ENCODE assay signal across 12 mouse cellular contexts in genomic region chr9:101613471-101613870, GRCm38 (mm10).
DNase-seq lines count a peak whose midpoint lies in the region; ATAC-seq and TF ChIP-seq lines count a peak whose summit lies in the region.
"Had no signal": no experiment of that assay in that cellular context is flagged by ENCODE, and none has a peak within 500 bp of the region (broad histone marks: within the 10 kb centered on the region; RNA-seq: fewer than 3 reads in every experiment).

No protein-coding gene starts in this region.

- H3K4me3 ChIP-seq in heart, adult 2 months, result no peak overlapping the region
- H3K4me3 ChIP-seq in heart, embryonic 12.5 days, result no peak overlapping the region
- H3K4me3 ChIP-seq in stomach, embryonic 14.5 days (ENCODE audit: low read depth, low read length), result no peak overlapping the region
- no peak overlapping the region for H3K4me3 ChIP-seq in stomach, postnatal 0 days (ENCODE audit: low read depth, low read length)
- H3K4me3 ChIP-seq: liver, embryonic 13.5 days; neural tube, embryonic 13.5 days; stomach, embryonic 15.5 days had no signal

- no peak overlapping the region for H3K9ac ChIP-seq in heart, adult 2 months (ENCODE audit: low read depth, low read length)
- no peak overlapping the region for H3K9ac ChIP-seq in heart, embryonic 12.5 days
- no peak overlapping the region for H3K9ac ChIP-seq in stomach, embryonic 14.5 days (replicated peaks; ENCODE audit: low read depth, low read length)
- no peak overlapping the region for H3K9ac ChIP-seq in stomach, postnatal 0 days (ENCODE audit: low read length)
- H3K9ac ChIP-seq: liver, embryonic 13.5 days; neural tube, embryonic 13.5 days; stomach, embryonic 15.5 days had no signal

- no peak overlapping the region for H3K27ac ChIP-seq in heart, adult 2 months
- H3K27ac ChIP-seq in heart, embryonic 12.5 days (ENCODE audit: poor library complexity, severe bottlenecking), result no peak overlapping the region
- H3K27ac ChIP-seq in stomach, embryonic 14.5 days (ENCODE audit: low read length), result peak overlapping the region; percentile 41; the same call in 1 of the 2 replicates
- H3K27ac ChIP-seq in stomach, postnatal 0 days (replicated peaks), result no peak overlapping the region
- H3K27ac ChIP-seq: liver, embryonic 13.5 days; neural tube, embryonic 13.5 days; stomach, embryonic 15.5 days had no signal

- TF ChIP-seq EP300 in heart, adult 2 months (IDR thresholded peaks at IDR 0.05; ENCODE audit: insufficient read depth, low read depth, low read length), result no peak
- TF ChIP-seq EP300 in stomach, postnatal 0 days (optimal IDR thresholded peaks at IDR 0.05), result no peak

- DNase-seq in heart, adult 2 months, result peak; percentile 13 to 31
- DNase-seq in stomach, postnatal 0 days (ENCODE audit: low spot score), result no peak
- DNase-seq in heart, postnatal 14 days, result peak; percentile 27 to 53
- no peak for DNase-seq in thymus, postnatal 14 days
- DNase-seq in urinary bladder, postnatal 10 days (ENCODE audit: low spot score), result no peak
- DNase-seq: liver, embryonic 13.5 days; right cerebral cortex, adult 18-20 months had no signal

- 56% methylated on average over 2 of the region's 2 CpGs for WGBS in heart, adult 2 months
- WGBS in heart, embryonic 12.5 days, result 40% methylated on average over 2 of the region's 2 CpGs
- 56% methylated on average over 2 of the region's 2 CpGs for WGBS in stomach, embryonic 14.5 days
- 57% methylated on average over 2 of the region's 2 CpGs for WGBS in stomach, postnatal 0 days

- H3K27me3 ChIP-seq in heart, adult 2 months (ENCODE audit: control insufficient read depth, insufficient read depth, low read length), result no peaks in the 10 kb centered on the region
- H3K27me3 ChIP-seq in heart, embryonic 12.5 days (replicated peaks), result peaks cover 4% of the 10 kb centered on the region; the same call in 1 of the 2 replicates
- H3K27me3 ChIP-seq in stomach, embryonic 14.5 days (ENCODE audit: control insufficient read depth, insufficient read depth, low read length), result no peaks in the 10 kb centered on the region
- H3K27me3 ChIP-seq in stomach, postnatal 0 days (ENCODE audit: control insufficient read depth, insufficient read depth, low read length), result no peaks in the 10 kb centered on the region
- H3K27me3 ChIP-seq: liver, embryonic 13.5 days; neural tube, embryonic 13.5 days; stomach, embryonic 15.5 days had no signal

- intact Hi-C loops in heart, adult 2 months (cut with DNase I), result no loop called here
- intact Hi-C loops in heart, postnatal 14 days (cut with DNase I), result no loop called here

- no peak overlapping the region for H3K4me2 ChIP-seq in heart, embryonic 12.5 days
- no peak overlapping the region for H3K4me2 ChIP-seq in stomach, embryonic 14.5 days (replicated peaks; ENCODE audit: low read depth, low read length)
- H3K4me2 ChIP-seq in stomach, postnatal 0 days (replicated peaks; ENCODE audit: low read depth), result no peak overlapping the region
- H3K4me2 ChIP-seq: liver, embryonic 13.5 days; neural tube, embryonic 13.5 days; stomach, embryonic 15.5 days had no signal

- no peaks in the 10 kb centered on the region for H3K9me3 ChIP-seq in heart, embryonic 12.5 days (replicated peaks)
- H3K9me3 ChIP-seq in stomach, embryonic 14.5 days (ENCODE audit: control insufficient read depth, low read depth, low read length), result no peaks in the 10 kb centered on the region
- no peaks in the 10 kb centered on the region for H3K9me3 ChIP-seq in stomach, postnatal 0 days (ENCODE audit: control insufficient read depth, low read length)
- H3K9me3 ChIP-seq: liver, embryonic 13.5 days; neural tube, embryonic 13.5 days; stomach, embryonic 15.5 days had no signal

- H3K4me1 ChIP-seq in heart, adult 2 months (ENCODE audit: control insufficient read depth, insufficient read depth, low read length), result peaks cover 1% of the 10 kb centered on the region; the same call in 1 of the 2 replicates
- H3K4me1 ChIP-seq in heart, embryonic 12.5 days (replicated peaks), result 0 out of 2 replicates have a peak, but pooled peaks cover 2% of the 10 kb centered on the region
- H3K4me1 ChIP-seq in stomach, embryonic 14.5 days (ENCODE audit: control insufficient read depth, insufficient read depth, low read length), result peaks cover 3% of the 10 kb centered on the region; the same call in 1 of the 2 replicates
- H3K4me1 ChIP-seq in stomach, postnatal 0 days (replicated peaks; ENCODE audit: control insufficient read depth, insufficient read depth), result no peaks in the 10 kb centered on the region
- H3K4me1 ChIP-seq: liver, embryonic 13.5 days; neural tube, embryonic 13.5 days had no signal

- no peaks in the 10 kb centered on the region for H3K36me3 ChIP-seq in heart, adult 2 months (ENCODE audit: control insufficient read depth, insufficient read depth, low read length)
- H3K36me3 ChIP-seq in heart, embryonic 12.5 days, result no peaks in the 10 kb centered on the region
- H3K36me3 ChIP-seq in stomach, embryonic 14.5 days (ENCODE audit: control insufficient read depth, insufficient read depth, low read length), result no peaks in the 10 kb centered on the region
- H3K36me3 ChIP-seq in stomach, postnatal 0 days (ENCODE audit: control insufficient read depth, insufficient read depth, low read length), result no peaks in the 10 kb centered on the region
- H3K36me3 ChIP-seq: liver, embryonic 13.5 days; neural tube, embryonic 13.5 days; stomach, embryonic 15.5 days had no signal

- TF ChIP-seq CTCF in heart, adult 2 months (IDR thresholded peaks at IDR 0.05), result no peak
- no peak for TF ChIP-seq CTCF in stomach, postnatal 0 days (IDR thresholded peaks at IDR 0.05; ENCODE audit: low read depth)

- no peak for TF ChIP-seq POLR2A in heart, adult 2 months (IDR thresholded peaks at IDR 0.05; ENCODE audit: insufficient read depth, low read depth, low read length)

- no peak for ATAC-seq in heart, embryonic 12.5 days (ENCODE audit: insufficient number of reproducible peaks, low FRiP score)
- no peak for ATAC-seq in stomach, embryonic 14.5 days (ENCODE audit: insufficient number of reproducible peaks, insufficient read depth, low FRiP score, low read depth)
- ATAC-seq in stomach, postnatal 0 days (ENCODE audit: low FRiP score, low TSS enrichment), result no peak
- no peak for ATAC-seq in erythroblast, adult 5-6 weeks (replicated peaks; ENCODE audit: low FRiP score, poor library complexity, severe bottlenecking)

- H3K79me2 ChIP-seq in heart, adult 2 months (replicated peaks; ENCODE audit: control insufficient read depth, insufficient read depth, low read length), result no peaks in the 10 kb centered on the region

Comparison
In these comparisons a context has a peak if more than half of its experiments do, and no peak if none do; other contexts are left out.
1. DNase-seq: peak in heart, adult 2 months (2 of 2) and heart, postnatal 14 days (2 of 2); none in stomach, postnatal 0 days (single experiment), thymus, postnatal 14 days (single experiment) and urinary bladder, postnatal 10 days (single experiment).